Mouse (Mus musculus) hindbrain, embryonic 13.5 days (tissue): ENCODE data around the gene Fancd2os. TPM values are rescaled to one million over a fixed set of nuclear protein-coding genes. Genes with fewer than 3 reads are reported as not detected.

Experiments used
- ATAC-seq: fragments of 200-750 bp; cut with Nextera tagmentation; 2 replicates; pipeline ENCODE4 v1.8.0; 2017; ENCODE audit warnings: moderate TSS enrichment; ENCODE audit not compliant: low FRiP score
- H3K27ac ChIP-seq: fragments of 300-500 bp; sonication (generic); 2 replicates; pipeline ENCODE4 v1.5.1; 2015; ENCODE audit warnings: inconsistent platforms, mild to moderate bottlenecking, moderate library complexity
- H3K27me3 ChIP-seq: fragments of 300-500 bp; sonication (generic); 2 replicates; pipeline ENCODE4 v1.6.1; 2015; ENCODE audit warnings: mild to moderate bottlenecking, inconsistent platforms
- H3K36me3 ChIP-seq: fragments of 300-500 bp; sonication (generic); 2 replicates; pipeline ENCODE4 v1.6.1; 2015; ENCODE audit warnings: mild to moderate bottlenecking, inconsistent platforms
- H3K4me1 ChIP-seq: fragments of 300-500 bp; sonication (generic); replicated peaks from 2 replicates; pipeline ENCODE4 v1.6.1; 2015; ENCODE audit warnings: inconsistent platforms
- H3K4me2 ChIP-seq: fragments of 300-500 bp; sonication (generic); 2 replicates; pipeline ENCODE4 v1.6.1; 2015; ENCODE audit warnings: inconsistent platforms, mild to moderate bottlenecking, moderate library complexity
- H3K4me3 ChIP-seq: fragments of 300-500 bp; sonication (generic); 2 replicates; pipeline ENCODE4 v1.5.1; 2015; ENCODE audit warnings: mild to moderate bottlenecking, inconsistent platforms
- H3K9ac ChIP-seq: fragments of 300-500 bp; sonication (generic); 2 replicates; pipeline ENCODE4 v1.6.1; 2015; ENCODE audit warnings: mild to moderate bottlenecking, inconsistent platforms
- H3K9me3 ChIP-seq: fragments of 300-500 bp; sonication (generic); 2 replicates; pipeline ENCODE4 v1.6.1; 2016; ENCODE audit warnings: inconsistent platforms
- WGBS: fragments of 180-500 bp; shearing (Covaris S2); methylation state at CpG from one replicate; pipeline ENCODE4 v1.1.7; 2015; 5-methylcytosine and 5-hydroxymethylcytosine counted together
- polyA plus RNA-seq: library from polyadenylated mRNA; unstranded; fragments of >200 nt; fragmentation: Nextera tagmentation; extraction: Ambion mirVana; gene quantifications from 2 replicates; pipeline ENCODE4 v1.2.1, GENCODE M21; 2015

Fancd2os gene
- 0.19 and 0.23 TPM in 2 replicates for polyA plus RNA-seq

- 34% methylated on average over 23 of the region's 23 CpGs for WGBS
- ATAC-seq, result no peak
- Histone ChIP-seq H3K36me3 (no peaks in the 10 kb centered on the region), H3K4me1 (peaks cover 11% of the 10 kb centered on the region), H3K27me3 (no peaks in the 10 kb centered on the region), H3K27ac (no peak within 1 kb of the TSS), H3K9me3 (no peaks in the 10 kb centered on the region), H3K4me3 (no peak within 1 kb of the TSS), H3K4me2 (no peak within 1 kb of the TSS), H3K9ac (no peak within 1 kb of the TSS; the same call in 1 of the 2 replicates)
Measured at GRCm38 (mm10) chr6:113600543-113601139, at the start of gene Fancd2os. Gene Fancd2os (minus strand): TSS chr6:113600715.

- no peak for ATAC-seq
- Histone ChIP-seq H3K4me2 (no peak overlapping the region), H3K4me3 (no peak overlapping the region), H3K36me3 (no peaks in the 10 kb centered on the region), H3K9me3 (no peaks in the 10 kb centered on the region), H3K27me3 (no peaks in the 10 kb centered on the region), H3K27ac (no peak overlapping the region), H3K9ac (no peak overlapping the region), H3K4me1 (no peaks in the 10 kb centered on the region)
- WGBS, result 78% methylated on average over 4 of the region's 4 CpGs
Measured at GRCm38 (mm10) chr6:113650197-113650640, 49.7 kb upstream of the Fancd2os start.

- no peak overlapping the region for H3K4me2 ChIP-seq
- 88% methylated on average over 7 of the region's 7 CpGs for WGBS
- no peak overlapping the region for H3K27ac ChIP-seq
- no peak overlapping the region for H3K4me3 ChIP-seq
- H3K4me1 ChIP-seq, result no peaks in the 10 kb centered on the region
- ATAC-seq, result no peak
- no peaks in the 10 kb centered on the region for H3K27me3 ChIP-seq
- H3K9ac ChIP-seq, result no peak overlapping the region
- no peaks in the 10 kb centered on the region for H3K36me3 ChIP-seq
- no peaks in the 10 kb centered on the region for H3K9me3 ChIP-seq
Measured at GRCm38 (mm10) chr6:113649346-113650196, 49.1 kb upstream of the Fancd2os start.

- H3K4me3 ChIP-seq, result no peak overlapping the region
- H3K27ac ChIP-seq, result no peak overlapping the region
- no peak overlapping the region for H3K9ac ChIP-seq
- H3K9me3 ChIP-seq, result no peaks in the 10 kb centered on the region
- WGBS, result 81% methylated on average over 8 of the region's 8 CpGs
- no peak overlapping the region for H3K4me2 ChIP-seq
- no peaks in the 10 kb centered on the region for H3K27me3 ChIP-seq
- H3K36me3 ChIP-seq, result no peaks in the 10 kb centered on the region
- no peak for ATAC-seq
- H3K4me1 ChIP-seq, result no peaks in the 10 kb centered on the region
Measured at GRCm38 (mm10) chr6:113644808-113645207, 44.3 kb upstream of the Fancd2os start.

- Histone ChIP-seq H3K9ac (no peak overlapping the region), H3K27ac (no peak overlapping the region), H3K4me2 (no peak overlapping the region), H3K9me3 (no peaks in the 10 kb centered on the region), H3K4me3 (no peak overlapping the region), H3K4me1 (no peaks in the 10 kb centered on the region), H3K36me3 (no peaks in the 10 kb centered on the region), H3K27me3 (no peaks in the 10 kb centered on the region)
- ATAC-seq, result no peak
- WGBS, result 87% methylated on average over 2 of the region's 2 CpGs
Measured at GRCm38 (mm10) chr6:113643967-113644366, 43.5 kb upstream of the Fancd2os start.

GRCm38 (mm10) chr6:113643021-113643420 is 42.5 kb upstream of the Fancd2os start:
- H3K9me3 ChIP-seq, result no peaks in the 10 kb centered on the region
- no peak overlapping the region for H3K4me3 ChIP-seq
- no peak for ATAC-seq
- peaks cover 4% of the 10 kb centered on the region for H3K4me1 ChIP-seq
- no peak overlapping the region for H3K4me2 ChIP-seq
- 90% methylated on average over 4 of the region's 4 CpGs for WGBS
- H3K36me3 ChIP-seq, result no peaks in the 10 kb centered on the region
- no peak overlapping the region for H3K9ac ChIP-seq
- H3K27me3 ChIP-seq, result no peaks in the 10 kb centered on the region
- H3K27ac ChIP-seq, result no peak overlapping the region

GRCm38 (mm10) chr6:113642605-113643004 is 42.1 kb upstream of the Fancd2os start:
- Histone ChIP-seq H3K27me3 (no peaks in the 10 kb centered on the region), H3K9ac (no peak overlapping the region), H3K36me3 (no peaks in the 10 kb centered on the region), H3K4me2 (no peak overlapping the region), H3K4me1 (peaks cover 5% of the 10 kb centered on the region), H3K9me3 (no peaks in the 10 kb centered on the region), H3K27ac (no peak overlapping the region), H3K4me3 (no peak overlapping the region)
- ATAC-seq, result no peak
- 93% methylated on average over 8 of the region's 8 CpGs for WGBS

GRCm38 (mm10) chr6:113639201-113639600 is 38.7 kb upstream of the Fancd2os start:
- WGBS, result 91% methylated on average over 4 of the region's 4 CpGs
- no peak overlapping the region for H3K4me3 ChIP-seq
- H3K4me2 ChIP-seq, result no peak overlapping the region
- H3K9ac ChIP-seq, result no peak overlapping the region; the same call in 1 of the 2 replicates
- H3K27me3 ChIP-seq, result no peaks in the 10 kb centered on the region
- H3K9me3 ChIP-seq, result no peaks in the 10 kb centered on the region
- H3K27ac ChIP-seq, result no peak overlapping the region
- peaks cover 5% of the 10 kb centered on the region for H3K4me1 ChIP-seq
- no peak for ATAC-seq
- peaks cover 4% of the 10 kb centered on the region; the same call in 1 of the 2 replicates for H3K36me3 ChIP-seq

- Histone ChIP-seq H3K4me3 (peak within 1 kb of the TSS; percentile 46), H3K9ac (peak within 1 kb of the TSS; percentile 69), H3K4me1 (peaks cover 5% of the 10 kb centered on the region), H3K27me3 (no peaks in the 10 kb centered on the region), H3K27ac (no peak within 1 kb of the TSS), H3K9me3 (no peaks in the 10 kb centered on the region), H3K36me3 (peaks cover 9% of the 10 kb centered on the region), H3K4me2 (peak within 1 kb of the TSS; percentile 69)
- ATAC-seq, result peak; percentile 94
- WGBS, result 10% methylated on average over 37 of the region's 37 CpGs
Measured at GRCm38 (mm10) chr6:113638302-113639040, 38.0 kb upstream of the Fancd2os start, which contains the start of gene Irak2. Gene Irak2 (plus strand): TSS chr6:113638467.

GRCm38 (mm10) chr6:113632863-113633262 is 32.3 kb upstream of the Fancd2os start:
- Histone ChIP-seq H3K27ac (no peak overlapping the region), H3K9ac (no peak overlapping the region), H3K27me3 (no peaks in the 10 kb centered on the region), H3K4me2 (no peak overlapping the region), H3K4me3 (no peak overlapping the region), H3K9me3 (no peaks in the 10 kb centered on the region), H3K36me3 (peaks cover 63% of the 10 kb centered on the region), H3K4me1 (no peaks in the 10 kb centered on the region)
- WGBS, result 92% methylated on average over 4 of the region's 4 CpGs
- ATAC-seq, result no peak

- H3K9me3 ChIP-seq, result no peaks in the 10 kb centered on the region
- no peak overlapping the region for H3K4me2 ChIP-seq
- peaks cover 11% of the 10 kb centered on the region for H3K4me1 ChIP-seq
- no peak overlapping the region for H3K4me3 ChIP-seq
- no peaks in the 10 kb centered on the region for H3K27me3 ChIP-seq
- no peak for ATAC-seq
- H3K9ac ChIP-seq, result no peak overlapping the region
- peaks cover 69% of the 10 kb centered on the region for H3K36me3 ChIP-seq
- H3K27ac ChIP-seq, result no peak overlapping the region
- 85% methylated on average over 5 of the region's 5 CpGs for WGBS
Measured at GRCm38 (mm10) chr6:113630322-113630721, 29.8 kb upstream of the Fancd2os start.
